Mouse (Mus musculus): Measurements from ENCODE around the gene Notch3. TPM values are rescaled to one million over a fixed set of nuclear protein-coding genes. Genes with fewer than 3 reads are reported as not detected.
A peak's percentile ranks its signal among the peaks of the same experiment; 100 is the strongest.

The Notch3 gene
- polyA plus RNA-seq, 1 experiment from 2014 or later, result 7.4 TPM

- Histone ChIP-seq H3K36me3 (ENCODE audit: insufficient read depth, low read length) (no peaks in the 10 kb centered on the region), H3K9ac (ENCODE audit: low read depth, low read length) (no peak overlapping the region), H3K9me3 (replicated peaks; ENCODE audit: low read length) (no peaks in the 10 kb centered on the region), H3K4me2 (ENCODE audit: low read length) (no peak overlapping the region), H3K4me3 (replicated peaks; ENCODE audit: low read depth, low read length) (no peak overlapping the region), H3K27me3 (ENCODE audit: insufficient read depth, low read length) (no peaks in the 10 kb centered on the region), H3K27ac (peak overlapping the region; percentile 48; the same call in 1 of the 2 replicates), H3K4me1 (replicated peaks; ENCODE audit: insufficient read depth, low read length) (0 out of 2 replicates have a peak, but pooled peaks cover 5% of the 10 kb centered on the region)
- TF ChIP-seq CTCF (IDR thresholded peaks at IDR 0.05; ENCODE audit: low read depth), result no peak
- 85% methylated on average over 2 of the region's 2 CpGs for WGBS
- ATAC-seq (replicated peaks; ENCODE audit: low FRiP score, low read depth) (no peak), DNase-seq (ENCODE audit: low spot score) (no peak)
Measured at GRCm38 (mm10) chr17:32172485-32172884, 5.8 kb upstream of the Notch3 start.

- TF ChIP-seq CTCF (IDR thresholded peaks at IDR 0.05; ENCODE audit: low read depth), result no peak
- no peak overlapping the region for H3K4me3 ChIP-seq (replicated peaks; ENCODE audit: low read depth, low read length)
- H3K36me3 ChIP-seq (ENCODE audit: insufficient read depth, low read length), result no peaks in the 10 kb centered on the region
- H3K9me3 ChIP-seq (replicated peaks; ENCODE audit: low read length), result no peaks in the 10 kb centered on the region
- H3K4me2 ChIP-seq (ENCODE audit: low read length), result no peak overlapping the region
- ATAC-seq (replicated peaks; ENCODE audit: low FRiP score, low read depth) (no peak), DNase-seq (ENCODE audit: low spot score) (no peak)
- no peaks in the 10 kb centered on the region for H3K27me3 ChIP-seq (ENCODE audit: insufficient read depth, low read length)
- H3K9ac ChIP-seq (ENCODE audit: low read depth, low read length), result no peak overlapping the region
- no peak overlapping the region for H3K27ac ChIP-seq
- 68% methylated on average over 4 of the region's 4 CpGs for WGBS
- H3K4me1 ChIP-seq (replicated peaks; ENCODE audit: insufficient read depth, low read length), result peaks cover 8% of the 10 kb centered on the region
Measured at GRCm38 (mm10) chr17:32169518-32170225, 3.0 kb upstream of the Notch3 start.

- H3K4me2 ChIP-seq (ENCODE audit: low read length), result peak overlapping the region; percentile 97
- H3K4me3 ChIP-seq (replicated peaks; ENCODE audit: low read depth, low read length), result peak overlapping the region; percentile 75
- no peaks in the 10 kb centered on the region for H3K27me3 ChIP-seq (ENCODE audit: insufficient read depth, low read length)
- H3K9me3 ChIP-seq (replicated peaks; ENCODE audit: low read length), result no peaks in the 10 kb centered on the region
- peak overlapping the region; percentile 83 for H3K27ac ChIP-seq
- H3K36me3 ChIP-seq (ENCODE audit: insufficient read depth, low read length), result no peaks in the 10 kb centered on the region
- ATAC-seq (replicated peaks; ENCODE audit: low FRiP score, low read depth) (peak; percentile 25), DNase-seq (ENCODE audit: low spot score) (peak; percentile 85)
- H3K4me1 ChIP-seq (replicated peaks; ENCODE audit: insufficient read depth, low read length), result peaks cover 4% of the 10 kb centered on the region
- TF ChIP-seq CTCF (IDR thresholded peaks at IDR 0.05; ENCODE audit: low read depth), result no peak
- peak overlapping the region; percentile 73 for H3K9ac ChIP-seq (ENCODE audit: low read depth, low read length)
- WGBS, result 0% methylated on average over 30 of the region's 43 CpGs
Measured at GRCm38 (mm10) chr17:32165803-32166595, 653 bp downstream of the Notch3 start.

GRCm38 (mm10) chr17:32165266-32165802, 1.3 kb downstream of the Notch3 start:
- peak; percentile 44 for ATAC-seq (replicated peaks; ENCODE audit: low FRiP score, low read depth)
- H3K27ac ChIP-seq, result peak overlapping the region; percentile 83
- peak overlapping the region; percentile 97 for H3K4me2 ChIP-seq (ENCODE audit: low read length)
- WGBS, result 7% methylated on average over 9 of the region's 9 CpGs
- TF ChIP-seq CTCF (IDR thresholded peaks at IDR 0.05; ENCODE audit: low read depth), result no peak
- H3K4me3 ChIP-seq (replicated peaks; ENCODE audit: low read depth, low read length), result peak overlapping the region; percentile 75
- no peaks in the 10 kb centered on the region for H3K27me3 ChIP-seq (ENCODE audit: insufficient read depth, low read length)
- DNase-seq (ENCODE audit: low spot score), result no peak
- no peaks in the 10 kb centered on the region for H3K9me3 ChIP-seq (replicated peaks; ENCODE audit: low read length)
- H3K36me3 ChIP-seq (ENCODE audit: insufficient read depth, low read length), result no peaks in the 10 kb centered on the region
- peak overlapping the region; percentile 73 for H3K9ac ChIP-seq (ENCODE audit: low read depth, low read length)
- H3K4me1 ChIP-seq (replicated peaks; ENCODE audit: insufficient read depth, low read length), result peaks cover 4% of the 10 kb centered on the region

GRCm38 (mm10) chr17:32164780-32165179, 1.9 kb downstream of the Notch3 start:
- H3K27ac ChIP-seq, result no peak overlapping the region
- H3K4me1 ChIP-seq (replicated peaks; ENCODE audit: insufficient read depth, low read length), result peaks cover 4% of the 10 kb centered on the region
- no peak for DNase-seq (ENCODE audit: low spot score)
- H3K4me3 ChIP-seq (replicated peaks; ENCODE audit: low read depth, low read length), result no peak overlapping the region
- no peaks in the 10 kb centered on the region for H3K36me3 ChIP-seq (ENCODE audit: insufficient read depth, low read length)
- H3K9ac ChIP-seq (ENCODE audit: low read depth, low read length), result no peak overlapping the region
- ATAC-seq (replicated peaks; ENCODE audit: low FRiP score, low read depth), result no peak
- H3K9me3 ChIP-seq (replicated peaks; ENCODE audit: low read length), result no peaks in the 10 kb centered on the region
- H3K4me2 ChIP-seq (ENCODE audit: low read length), result 0 out of 2 replicates have a peak overlapping the region, but pooled peaks have one; percentile 97
- no peak for TF ChIP-seq CTCF (IDR thresholded peaks at IDR 0.05; ENCODE audit: low read depth)
- no peaks in the 10 kb centered on the region for H3K27me3 ChIP-seq (ENCODE audit: insufficient read depth, low read length)

GRCm38 (mm10) chr17:32163910-32164650, 2.6 kb downstream of the Notch3 start:
- no peak for DNase-seq (ENCODE audit: low spot score)
- Histone ChIP-seq H3K27me3 (ENCODE audit: insufficient read depth, low read length) (no peaks in the 10 kb centered on the region), H3K4me2 (ENCODE audit: low read length) (no peak overlapping the region; the same call in 1 of the 2 replicates), H3K9me3 (replicated peaks; ENCODE audit: low read length) (no peaks in the 10 kb centered on the region), H3K4me3 (replicated peaks; ENCODE audit: low read depth, low read length) (no peak overlapping the region), H3K36me3 (ENCODE audit: insufficient read depth, low read length) (no peaks in the 10 kb centered on the region), H3K4me1 (replicated peaks; ENCODE audit: insufficient read depth, low read length) (peaks cover 4% of the 10 kb centered on the region), H3K27ac (no peak overlapping the region), H3K9ac (ENCODE audit: low read depth, low read length) (peak overlapping the region; percentile 27; the same call in 1 of the 2 replicates)
- 59% methylated on average over 6 of the region's 6 CpGs for WGBS
- no peak for TF ChIP-seq CTCF (IDR thresholded peaks at IDR 0.05; ENCODE audit: low read depth)
- ATAC-seq (replicated peaks; ENCODE audit: low FRiP score, low read depth), result no peak
